Mouse (Mus musculus): ENCODE data around the gene Naa15.
"Not testable (repeated sequence)": the region's sequence is repeated elsewhere in the genome, so short reads cannot be mapped to it uniquely, and the experiment has no call there.

Gene Naa15

DNA sequence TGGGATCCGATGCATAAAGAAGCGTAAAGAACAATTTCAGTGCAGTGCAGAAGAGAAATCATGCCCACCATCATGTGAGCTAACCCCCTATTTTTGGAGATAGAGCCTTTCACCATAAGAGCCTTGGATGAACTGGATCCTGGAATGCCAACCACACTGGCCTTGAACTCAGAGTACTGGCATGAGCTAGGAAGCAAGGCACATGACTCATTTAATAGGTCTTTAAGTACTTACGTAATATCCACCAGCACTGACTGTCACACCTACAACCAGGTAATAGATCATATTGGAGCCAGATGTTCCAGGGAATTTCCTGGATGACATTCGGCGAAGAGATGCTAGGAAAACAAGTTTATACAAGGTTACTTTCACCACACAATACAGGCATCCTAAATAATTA is 23.4 kb upstream of the Naa15 start:
- in situ Hi-C loops (cut with MboI; ENCODE audit: unreplicated experiment in 2 of 2): no loop called here

DNA sequence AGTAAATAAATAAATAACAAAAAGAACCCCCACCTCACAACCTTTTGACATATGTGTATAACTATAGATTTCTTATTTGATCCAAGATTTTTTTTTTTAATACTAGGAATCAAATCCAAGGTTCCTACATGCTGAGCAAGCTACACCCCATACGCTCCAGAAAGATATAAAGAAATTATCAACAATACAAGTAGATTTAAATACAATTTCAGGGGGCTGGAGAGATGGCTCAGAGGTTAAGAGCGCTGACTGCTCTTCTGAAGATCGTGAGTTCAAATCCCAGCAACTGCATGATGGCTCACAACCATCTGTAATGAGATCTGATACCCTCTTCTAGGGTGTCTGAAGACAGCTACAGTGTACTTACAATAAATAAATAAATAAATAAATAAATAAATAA is 21.9 kb upstream of the Naa15 start:
- in situ Hi-C loops (cut with MboI; ENCODE audit: unreplicated experiment in 2 of 2): not testable (repeated sequence)

GRCm38 (mm10) chr3:51393651-51394050 is 21.3 kb upstream of the Naa15 start:
- in situ Hi-C loops (cut with MboI; ENCODE audit: unreplicated experiment in 2 of 2): no loop called here

GRCm38 (mm10) chr3:51394881-51395280 is 20.1 kb upstream of the Naa15 start:
- in situ Hi-C loops (cut with MboI; ENCODE audit: unreplicated experiment in 2 of 2): no loop called here

DNA sequence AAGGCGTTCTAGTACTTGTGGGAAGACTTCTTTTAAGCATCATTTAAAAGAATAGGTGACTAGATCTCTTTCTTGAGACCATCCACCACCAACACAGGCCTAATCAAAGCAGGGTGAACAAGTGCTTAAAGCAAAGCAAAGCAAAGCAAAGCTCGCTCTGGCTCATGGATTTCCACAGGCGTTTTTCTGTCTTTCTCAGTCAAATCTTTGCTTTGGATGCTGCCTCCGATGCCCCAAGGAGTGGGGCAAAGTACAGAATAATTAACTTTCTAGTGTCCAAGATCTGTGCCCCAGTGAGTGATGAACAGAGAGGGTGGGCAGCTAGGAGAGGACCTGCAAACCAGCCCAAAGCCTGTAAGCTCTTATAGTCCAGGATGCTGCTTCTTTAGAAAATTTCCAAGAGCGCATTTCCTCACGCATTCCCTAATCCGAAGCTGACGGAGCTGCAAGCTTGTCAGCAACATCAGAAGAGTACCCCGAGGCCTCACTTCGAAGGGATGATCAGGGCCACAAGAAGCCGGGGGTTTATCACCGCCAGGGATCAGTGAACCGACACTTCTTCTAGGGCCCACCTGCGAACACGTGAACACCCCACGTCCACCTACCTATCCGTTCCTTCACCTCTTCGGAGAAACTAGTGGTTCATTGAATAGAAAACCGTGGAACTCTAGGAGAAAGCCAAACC is 19.3 kb upstream of the Naa15 start:
- in situ Hi-C loops (cut with MboI; ENCODE audit: unreplicated experiment in 2 of 2): no loop called here

DNA sequence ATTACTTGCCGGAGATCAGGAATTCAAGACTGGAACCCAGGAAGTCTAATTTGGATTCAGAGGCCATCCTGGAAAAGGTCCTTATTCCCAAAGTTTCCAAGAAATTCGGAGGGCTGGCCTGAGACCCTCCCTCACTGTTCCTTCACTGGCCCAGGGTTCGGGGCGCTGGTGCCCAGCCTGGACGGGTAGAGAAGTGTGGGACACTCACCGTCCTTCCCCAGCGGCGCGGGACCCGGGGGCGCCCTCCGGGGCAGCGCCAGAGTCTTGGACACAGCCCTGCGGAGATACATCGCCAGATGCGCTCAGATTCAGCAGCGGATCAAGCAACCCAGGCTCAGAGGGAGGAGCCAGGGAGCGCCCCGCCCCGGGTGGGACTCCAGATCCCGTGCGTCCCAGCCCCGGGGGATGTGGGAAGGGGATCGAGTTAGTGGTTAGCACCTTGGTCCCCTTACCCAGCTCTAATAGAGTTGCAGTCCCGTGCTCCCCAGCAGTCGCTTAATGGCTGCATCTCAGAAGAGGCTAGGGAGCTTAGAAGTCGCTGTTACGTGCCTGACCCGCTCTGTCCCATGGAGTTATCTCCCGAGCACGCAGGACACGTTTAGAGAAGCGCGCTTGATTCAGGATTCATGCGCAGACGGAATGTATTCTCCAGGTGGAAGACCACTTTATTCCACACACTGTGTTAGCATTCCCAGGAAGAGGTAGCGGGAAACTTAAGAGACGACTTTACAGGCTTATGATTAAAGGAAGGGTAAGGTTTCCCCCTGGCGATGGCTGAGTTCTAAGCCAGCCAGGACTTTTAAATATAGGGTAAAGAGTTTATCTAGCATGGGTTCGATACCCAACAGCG is 18.5 kb upstream of the Naa15 start, which contains the start of gene Mgarp:
Gene Mgarp, minus strand, starts transcription at position 520 of the 850 bp plus-strand sequence.
- in situ Hi-C loops (cut with MboI; ENCODE audit: unreplicated experiment in 2 of 2): no loop called here

- in situ Hi-C loops (cut with MboI; ENCODE audit: unreplicated experiment in 2 of 2): no loop called here
These were observed 17.1 kb upstream of the Naa15 start for GRCm38 (mm10) chr3:51397700-51398299.

DNA sequence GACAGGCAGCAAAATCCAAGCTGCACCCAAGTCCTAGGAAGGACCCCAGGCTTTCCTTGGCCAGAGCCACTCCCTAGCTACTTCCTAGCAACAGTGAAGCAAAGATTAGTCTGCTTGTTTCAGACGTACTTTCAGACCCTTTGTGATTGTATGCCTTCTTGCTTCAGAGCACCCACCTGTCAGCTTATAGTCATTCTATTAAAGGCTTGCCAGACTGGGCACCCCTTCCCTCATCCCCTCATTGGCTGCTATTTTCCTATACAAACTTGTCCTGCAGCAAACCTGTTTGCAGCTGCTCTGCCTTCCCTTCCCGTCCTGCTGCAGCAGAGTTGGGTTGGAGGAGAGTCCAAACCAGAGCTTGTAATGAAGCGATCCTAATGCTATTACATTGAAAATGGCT is 16.3 kb upstream of the Naa15 start:
- in situ Hi-C loops (cut with MboI; ENCODE audit: unreplicated experiment in 2 of 2): no loop called here

GRCm38 (mm10) chr3:51399531-51399930 is 15.4 kb upstream of the Naa15 start:
- in situ Hi-C loops (cut with MboI; ENCODE audit: unreplicated experiment in 2 of 2): no loop called here

DNA sequence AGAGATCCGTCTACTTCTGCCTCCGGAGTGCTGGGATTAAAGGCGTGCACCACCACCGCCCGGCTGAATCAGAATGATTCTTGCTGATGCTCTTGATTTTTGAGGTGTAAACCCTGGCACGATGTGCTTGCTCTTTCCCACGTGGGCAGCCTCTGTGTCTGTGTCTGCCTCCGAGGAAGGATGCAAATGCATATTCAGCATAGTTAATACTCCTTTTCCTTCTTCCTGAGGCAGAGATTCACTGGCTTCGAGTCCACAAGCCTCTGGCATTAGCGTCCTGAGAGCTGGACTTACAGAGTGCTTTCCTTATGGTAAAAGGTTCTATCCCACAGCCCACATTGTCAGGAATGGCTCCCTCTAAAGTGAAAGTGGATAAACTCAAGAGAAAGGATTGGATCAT is 14.3 kb upstream of the Naa15 start:
- in situ Hi-C loops (cut with MboI; ENCODE audit: unreplicated experiment in 2 of 2): no loop called here

GRCm38 (mm10) chr3:51402054-51402453 is 12.9 kb upstream of the Naa15 start:
- in situ Hi-C loops (cut with MboI; ENCODE audit: unreplicated experiment in 2 of 2): not testable (repeated sequence)

GRCm38 (mm10) chr3:51402628-51403027 is 12.3 kb upstream of the Naa15 start:
- in situ Hi-C loops (cut with MboI; ENCODE audit: unreplicated experiment in 2 of 2): no loop called here

GRCm38 (mm10) chr3:51407870-51408560 is 6.9 kb upstream of the Naa15 start:
- in situ Hi-C loops (cut with MboI; ENCODE audit: unreplicated experiment in 2 of 2): no loop called here

DNA sequence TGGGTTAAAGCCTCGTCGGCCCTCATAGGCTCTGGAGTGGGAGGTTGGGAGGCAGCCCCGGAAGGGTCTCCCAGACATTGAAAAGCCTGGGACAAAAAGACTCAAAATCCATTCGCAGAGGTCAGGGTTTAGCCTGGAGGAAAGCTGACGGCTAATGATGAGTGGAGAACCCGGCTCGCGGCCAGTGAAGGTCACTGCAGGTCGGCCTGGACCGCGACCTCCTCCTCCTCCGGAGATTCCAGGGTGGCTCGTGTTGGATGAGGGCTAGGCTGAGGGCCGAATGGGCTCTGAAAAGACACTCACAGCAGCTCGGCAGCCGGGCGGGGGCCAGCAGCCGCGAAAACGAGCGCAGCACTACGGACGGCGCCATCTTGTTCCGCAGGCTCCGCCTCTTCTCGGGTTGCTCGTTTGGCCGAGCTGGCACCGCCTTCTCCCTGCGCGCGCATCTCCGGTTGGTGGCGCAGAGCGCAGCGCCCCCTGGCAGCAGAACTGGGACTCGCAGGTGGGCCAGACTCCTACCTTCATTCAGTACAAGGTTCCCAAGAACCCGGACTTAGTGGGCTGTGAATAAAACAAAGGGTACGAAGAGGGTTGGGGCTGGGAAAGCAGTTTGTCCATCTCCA is 6.3 kb upstream of the Naa15 start, which contains the start of gene Ndufc1:
Gene Ndufc1, minus strand, starts transcription at position 428 of the 623 bp plus-strand sequence.
- in situ Hi-C loops (cut with MboI; ENCODE audit: unreplicated experiment in 2 of 2): no loop called here

DNA sequence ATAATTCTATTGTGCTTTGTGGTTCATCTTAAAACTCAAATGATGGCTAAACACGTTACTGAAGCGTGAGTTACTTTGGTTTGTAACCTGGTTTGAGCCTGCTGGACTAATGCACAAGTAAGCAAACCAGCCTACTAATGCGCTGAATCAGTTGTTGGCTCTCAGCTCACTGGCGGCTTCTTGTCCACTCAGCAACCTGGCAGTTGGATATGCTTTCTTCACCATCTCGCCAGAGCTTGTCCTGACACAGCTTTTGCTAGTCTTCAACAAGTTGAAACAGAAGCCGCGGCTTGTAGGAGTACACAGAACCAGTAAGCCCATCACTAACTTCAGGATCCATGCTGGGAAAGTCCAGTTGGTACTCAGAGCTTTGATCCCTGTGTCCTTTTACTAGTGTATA is 2.5 kb upstream of the Naa15 start:
- in situ Hi-C loops (cut with MboI; ENCODE audit: unreplicated experiment in 2 of 2): loop anchor here (5.0 kb wide), 1 partner anchor 35 kb away; no protein-coding TSS in a partner anchor

- in situ Hi-C loops (cut with MboI; ENCODE audit: unreplicated experiment in 2 of 2): loop anchor here (5.0 kb wide), 1 partner anchor 36 kb away; no protein-coding TSS in a partner anchor
These were observed 1.7 kb upstream of the Naa15 start for GRCm38 (mm10) chr3:51413276-51413675.

DNA sequence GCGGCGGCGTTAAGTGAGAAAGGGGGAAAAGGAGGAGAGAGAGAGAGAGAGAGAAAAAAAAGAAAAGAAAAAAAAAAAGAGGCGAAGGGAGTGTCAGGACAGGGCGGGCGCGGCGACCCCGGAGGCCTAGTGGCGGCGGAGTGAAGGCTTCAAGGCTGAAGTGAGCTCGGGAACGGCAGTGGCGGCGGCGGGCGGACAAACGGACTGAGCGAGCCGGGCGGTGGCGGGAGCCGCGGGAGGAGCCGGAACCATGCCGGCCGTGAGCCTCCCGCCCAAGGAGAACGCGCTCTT is 1.1 kb downstream of the Naa15 start:
- in situ Hi-C loops (cut with MboI; ENCODE audit: unreplicated experiment in 2 of 2): loop anchor here in 1 of 2 experiments (5.0 kb wide), 1 partner anchor 66 kb away; the partner anchor contains the start of gene Rab33b

DNA sequence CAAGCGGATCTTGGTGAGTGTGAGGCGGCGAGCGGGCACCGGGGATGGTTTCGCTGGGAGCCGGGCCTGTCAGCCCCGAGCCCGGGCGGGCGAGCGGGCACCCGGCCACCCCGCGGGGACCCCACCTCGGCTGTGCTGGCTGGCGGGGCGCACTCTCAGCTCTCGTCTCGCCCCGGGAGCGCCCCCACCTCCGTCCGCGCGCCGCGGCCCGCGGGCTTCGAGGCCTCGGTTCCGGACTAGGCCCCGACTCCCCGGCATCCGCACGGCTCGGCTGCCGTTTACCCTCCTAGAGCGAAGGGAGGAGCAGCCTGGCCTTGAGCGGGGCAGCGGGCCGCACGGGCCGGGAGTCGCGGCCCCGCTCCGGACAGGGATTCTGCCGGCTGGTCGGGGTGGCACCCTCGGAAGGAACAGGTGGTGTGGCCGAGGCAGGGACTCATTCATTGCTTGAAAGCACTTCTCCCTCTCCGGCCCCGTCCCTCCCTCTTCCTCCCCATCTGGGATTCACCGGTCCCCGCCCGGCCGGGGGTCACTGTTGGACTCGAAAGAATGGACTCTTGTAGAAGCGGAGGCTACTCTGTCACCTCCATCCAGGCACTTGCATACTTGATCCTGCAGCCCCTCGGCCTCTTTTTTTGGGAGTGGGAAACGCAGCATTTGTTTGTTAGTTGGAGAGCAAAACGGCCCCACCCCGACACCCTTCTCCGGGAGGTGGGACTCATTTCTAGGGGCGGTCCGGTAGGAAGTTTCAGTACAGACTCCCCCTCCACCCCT is 1.6 kb downstream of the Naa15 start:
- in situ Hi-C loops (cut with MboI; ENCODE audit: unreplicated experiment in 2 of 2): loop anchor here in 1 of 2 experiments (5.0 kb wide), 1 partner anchor 66 kb away; the partner anchor contains the start of gene Rab33b

DNA sequence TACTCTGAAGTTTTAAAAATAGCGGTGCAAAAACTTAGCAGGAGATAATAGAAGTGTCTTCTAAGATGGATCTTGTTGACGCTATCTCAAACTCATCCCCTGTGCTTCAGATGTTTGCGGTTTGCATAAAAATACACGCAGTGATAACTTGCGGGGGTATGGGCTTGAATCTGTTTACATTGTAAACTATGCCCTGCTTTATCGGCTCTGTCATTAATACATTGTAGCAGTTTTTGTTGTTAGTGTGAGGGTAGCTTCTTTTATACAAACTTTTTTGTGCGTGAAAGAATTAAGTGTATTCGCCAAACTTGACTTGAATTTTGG is 2.1 kb downstream of the Naa15 start:
- in situ Hi-C loops (cut with MboI; ENCODE audit: unreplicated experiment in 2 of 2): loop anchor here in 1 of 2 experiments (5.0 kb wide), 1 partner anchor 65 kb away; the partner anchor contains the start of gene Rab33b
